Mouse (Mus musculus): ENCODE measurements at regions not wholly inside any gene's neighbourhood (a gene's known extent, or its start where the extent isn't known, plus 50 kb on each side); places are given as distances from the start of the nearest gene placed in this dataset.

DNA sequence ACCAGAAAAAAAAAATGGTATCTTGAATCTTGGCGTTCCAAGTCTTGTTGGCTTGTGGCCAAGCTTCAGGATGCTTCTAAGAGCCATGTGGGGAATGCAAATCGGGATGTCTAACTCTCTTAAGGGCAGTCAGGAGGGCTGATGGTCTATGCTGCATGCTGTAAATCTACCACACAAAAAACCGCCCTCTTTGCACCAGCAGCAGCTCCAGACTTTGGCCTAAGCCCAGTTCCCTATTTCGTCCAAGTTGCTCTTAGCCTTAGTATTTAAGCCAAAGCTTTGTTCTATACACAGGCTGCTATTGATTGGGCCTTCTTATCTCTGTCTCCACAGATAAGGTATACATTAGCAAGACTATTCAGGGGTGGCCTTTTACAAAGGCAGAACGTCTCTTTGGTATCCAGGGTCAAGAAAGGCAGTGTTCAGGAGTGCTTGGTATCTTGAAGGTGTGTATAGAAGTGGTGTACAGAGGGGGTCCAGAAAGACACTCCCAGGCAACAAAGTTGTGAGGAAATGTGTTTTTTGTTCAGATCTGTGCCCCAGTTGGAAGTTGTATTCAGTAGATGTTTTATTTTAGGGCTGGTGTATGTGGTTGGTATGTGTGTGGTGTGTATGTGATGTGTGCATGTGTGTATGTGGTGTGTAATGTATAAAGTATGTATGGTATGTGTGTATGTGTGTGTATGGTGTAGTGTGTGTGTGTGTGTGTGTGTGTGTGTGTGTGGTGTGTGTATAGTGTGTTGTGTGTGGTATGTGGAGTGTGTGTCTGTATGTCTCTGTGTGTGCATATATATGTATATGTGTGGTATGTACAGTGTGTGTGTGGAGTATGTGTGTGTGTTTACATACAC lies 146.9 kb upstream of the Pik3r1 start:
- DNase-seq (ENCODE audit: low spot score), result peak; percentile 71
- no peak for ATAC-seq
- no peak overlapping the region for H3K27ac ChIP-seq

DNA sequence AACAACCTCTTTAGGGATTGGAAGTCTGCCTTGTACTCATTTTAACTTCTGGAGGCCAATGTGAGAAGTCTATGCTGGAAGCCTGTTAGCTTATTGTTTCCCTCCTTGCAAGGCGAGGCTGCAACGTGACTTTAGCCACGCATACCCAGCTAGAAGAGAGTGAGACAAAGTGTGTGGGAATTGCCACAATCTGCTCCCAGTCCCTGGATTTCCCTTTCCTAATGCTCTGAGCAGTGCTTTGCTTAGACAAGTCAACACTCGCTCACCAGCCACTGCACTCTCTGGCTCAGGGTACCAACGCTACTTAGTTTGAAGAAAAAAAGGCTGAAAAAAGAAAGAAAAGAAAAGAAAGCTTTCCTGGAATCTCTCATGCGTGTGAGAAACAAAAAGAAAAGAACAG lies 147.5 kb upstream of the Pik3r1 start:
- Histone ChIP-seq H3K9me3 (ENCODE audit: low read length) (no peaks in the 10 kb centered on the region), H3K4me2 (ENCODE audit: low read depth, low read length) (no peak overlapping the region), H3K4me3 (ENCODE audit: low read length) (no peak overlapping the region), H3K4me1 (ENCODE audit: insufficient read depth, low read length) (no peaks in the 10 kb centered on the region), H3K9ac (replicated peaks; ENCODE audit: low read length) (no peak overlapping the region), H3K27me3 (ENCODE audit: insufficient read depth, low read length) (no peaks in the 10 kb centered on the region), H3K27ac (no peak overlapping the region), H3K36me3 (ENCODE audit: insufficient read depth, low read length) (no peaks in the 10 kb centered on the region)
- no peak for TF ChIP-seq CTCF (IDR thresholded peaks at IDR 0.05; ENCODE audit: low read depth)
- WGBS, result 49% methylated on average over 6 of the region's 6 CpGs
- DNase-seq (ENCODE audit: low spot score) (no peak), ATAC-seq (no peak)

More for the DNA sequence above, 146.9 kb upstream of the Pik3r1 start:
- Histone ChIP-seq H3K9ac (replicated peaks; ENCODE audit: low read length) (no peak overlapping the region), H3K4me1 (ENCODE audit: insufficient read depth, low read length) (no peaks in the 10 kb centered on the region), H3K4me3 (ENCODE audit: low read length) (no peak overlapping the region), H3K9me3 (ENCODE audit: low read length) (no peaks in the 10 kb centered on the region), H3K4me2 (ENCODE audit: low read depth, low read length) (no peak overlapping the region), H3K36me3 (ENCODE audit: insufficient read depth, low read length) (no peaks in the 10 kb centered on the region), H3K27me3 (ENCODE audit: insufficient read depth, low read length) (no peaks in the 10 kb centered on the region)
- TF ChIP-seq CTCF (IDR thresholded peaks at IDR 0.05; ENCODE audit: low read depth), result no peak
- 27% methylated on average over 5 of the region's 5 CpGs for WGBS

DNA sequence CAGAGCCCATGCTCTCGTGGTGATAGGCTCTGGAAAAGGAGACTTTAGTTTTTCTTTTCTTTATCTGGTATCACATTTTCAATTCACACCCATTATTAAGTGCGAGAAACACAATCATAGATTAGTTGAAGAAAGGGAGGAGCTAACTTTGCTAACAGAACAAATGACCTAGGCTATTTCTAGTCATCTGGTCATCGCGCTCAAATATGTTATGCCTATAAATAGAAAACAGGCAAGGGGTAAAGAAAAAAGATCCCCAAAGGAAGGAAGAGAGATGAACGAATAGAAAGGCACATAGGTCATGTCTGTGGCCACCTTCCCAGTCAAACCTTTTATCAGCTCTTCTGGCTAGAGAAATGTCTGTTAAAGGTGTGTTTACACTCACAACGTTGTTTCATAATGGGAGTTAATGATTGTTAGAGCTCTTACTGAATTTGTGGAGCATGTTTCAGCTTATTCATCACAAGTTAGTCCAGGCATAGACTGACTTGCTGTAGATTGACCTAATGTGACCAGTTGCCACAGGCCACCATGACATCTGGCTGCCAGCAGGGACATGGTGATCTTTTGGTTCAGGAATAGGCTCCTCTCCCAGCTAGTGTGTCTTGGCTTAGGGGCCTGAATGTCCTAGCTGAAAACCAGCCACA lies 148.1 kb upstream of the Pik3r1 start:
- no peak for TF ChIP-seq CTCF (IDR thresholded peaks at IDR 0.05; ENCODE audit: low read depth)
- ATAC-seq (no peak), DNase-seq (ENCODE audit: low spot score) (no peak)
- H3K4me3 ChIP-seq (ENCODE audit: low read length), result no peak overlapping the region
- no peak overlapping the region for H3K4me2 ChIP-seq (ENCODE audit: low read depth, low read length)
- 74% methylated on average over 6 of the region's 6 CpGs for WGBS
- H3K9ac ChIP-seq (replicated peaks; ENCODE audit: low read length), result no peak overlapping the region
- H3K27ac ChIP-seq, result no peak overlapping the region
- H3K4me1 ChIP-seq (ENCODE audit: insufficient read depth, low read length), result no peaks in the 10 kb centered on the region
- H3K9me3 ChIP-seq (ENCODE audit: low read length), result no peaks in the 10 kb centered on the region
- no peaks in the 10 kb centered on the region for H3K36me3 ChIP-seq (ENCODE audit: insufficient read depth, low read length)
- no peaks in the 10 kb centered on the region for H3K27me3 ChIP-seq (ENCODE audit: insufficient read depth, low read length)

DNA sequence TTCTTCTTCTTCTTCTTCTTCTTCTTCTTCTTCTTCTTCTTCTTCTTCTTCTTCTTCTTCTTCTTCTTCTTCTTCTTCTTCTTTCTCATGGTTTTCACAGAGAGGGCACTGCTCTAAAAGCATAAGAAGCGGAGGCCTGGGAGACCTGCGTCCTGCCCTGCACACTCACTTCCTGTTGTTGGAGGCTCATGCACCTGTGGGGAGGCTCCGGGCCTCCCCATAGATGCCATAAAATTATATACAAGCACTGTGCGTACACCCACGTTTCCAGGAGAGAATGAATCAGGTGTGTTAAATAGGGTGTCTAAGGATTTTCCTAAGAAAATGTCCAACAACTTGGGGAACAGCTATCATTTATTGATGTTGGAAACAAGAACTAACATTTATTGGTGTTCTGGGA lies 148.9 kb upstream of the Pik3r1 start:
- Histone ChIP-seq H3K4me1 (ENCODE audit: insufficient read depth, low read length) (no peaks in the 10 kb centered on the region), H3K27me3 (ENCODE audit: insufficient read depth, low read length) (no peaks in the 10 kb centered on the region), H3K27ac (no peak overlapping the region), H3K4me2 (ENCODE audit: low read depth, low read length) (no peak overlapping the region), H3K36me3 (ENCODE audit: insufficient read depth, low read length) (no peaks in the 10 kb centered on the region), H3K9me3 (ENCODE audit: low read length) (no peaks in the 10 kb centered on the region), H3K9ac (replicated peaks; ENCODE audit: low read length) (no peak overlapping the region), H3K4me3 (ENCODE audit: low read length) (no peak overlapping the region)
- 97% methylated on average over 5 of the region's 5 CpGs for WGBS
- no peak for DNase-seq (ENCODE audit: low spot score)
- no peak for TF ChIP-seq CTCF (IDR thresholded peaks at IDR 0.05; ENCODE audit: low read depth)
- ATAC-seq, result no peak

DNA sequence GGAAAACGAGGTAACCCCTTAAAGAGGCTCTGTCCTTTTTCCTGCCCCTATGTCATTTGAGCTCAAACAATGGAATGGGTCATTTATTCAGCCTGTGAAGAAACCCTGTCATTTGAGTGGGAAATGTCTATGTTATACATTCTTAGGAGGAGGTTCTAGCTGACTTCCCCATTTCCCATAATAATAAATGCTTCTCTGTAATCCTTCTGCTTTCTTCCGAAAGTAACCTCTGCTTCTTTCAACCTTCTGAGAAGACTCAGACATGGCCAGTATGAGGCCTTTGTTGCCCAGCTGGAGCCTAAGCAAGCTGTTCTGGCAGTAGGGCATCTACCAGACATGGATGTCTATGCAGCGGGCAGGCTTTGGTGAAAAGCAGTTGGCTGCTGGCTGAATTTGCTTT lies 150.2 kb upstream of the Pik3r1 start:
- Histone ChIP-seq H3K4me3 (ENCODE audit: low read length) (no peak overlapping the region), H3K36me3 (ENCODE audit: insufficient read depth, low read length) (no peaks in the 10 kb centered on the region), H3K9me3 (ENCODE audit: low read length) (no peaks in the 10 kb centered on the region), H3K4me2 (ENCODE audit: low read depth, low read length) (no peak overlapping the region), H3K27me3 (ENCODE audit: insufficient read depth, low read length) (no peaks in the 10 kb centered on the region), H3K9ac (replicated peaks; ENCODE audit: low read length) (no peak overlapping the region), H3K4me1 (ENCODE audit: insufficient read depth, low read length) (no peaks in the 10 kb centered on the region), H3K27ac (no peak overlapping the region)
- no peak for TF ChIP-seq CTCF (IDR thresholded peaks at IDR 0.05; ENCODE audit: low read depth)
- WGBS, result 77% methylated on average over 3 of the region's 3 CpGs
- no peak for ATAC-seq
- no peak for DNase-seq (ENCODE audit: low spot score)

DNA sequence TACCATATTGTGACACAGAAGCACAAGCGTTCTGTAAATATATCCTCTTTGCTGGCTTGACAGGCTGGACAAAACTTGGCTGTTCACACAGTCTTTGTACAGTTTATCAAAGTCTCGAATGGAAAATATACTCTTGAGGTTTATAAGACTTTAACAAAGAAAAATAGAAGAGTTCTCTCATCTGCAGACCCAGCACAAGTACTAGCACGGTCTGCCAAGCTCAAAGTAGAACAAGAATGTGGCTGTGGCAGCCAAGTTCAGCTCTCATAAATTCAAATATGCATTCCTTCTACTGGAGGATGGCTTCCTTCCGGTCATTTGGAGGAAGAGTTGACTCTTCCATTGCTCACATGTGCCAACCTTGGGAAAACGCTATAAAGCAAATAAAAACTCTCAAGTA lies 151.2 kb upstream of the Pik3r1 start:
- Histone ChIP-seq H3K4me1 (ENCODE audit: insufficient read depth, low read length) (no peaks in the 10 kb centered on the region), H3K4me2 (ENCODE audit: low read depth, low read length) (no peak overlapping the region), H3K9me3 (ENCODE audit: low read length) (no peaks in the 10 kb centered on the region), H3K36me3 (ENCODE audit: insufficient read depth, low read length) (no peaks in the 10 kb centered on the region), H3K9ac (replicated peaks; ENCODE audit: low read length) (no peak overlapping the region), H3K27me3 (ENCODE audit: insufficient read depth, low read length) (no peaks in the 10 kb centered on the region), H3K4me3 (ENCODE audit: low read length) (no peak overlapping the region), H3K27ac (no peak overlapping the region)
- TF ChIP-seq CTCF (IDR thresholded peaks at IDR 0.05; ENCODE audit: low read depth), result no peak
- ATAC-seq (no peak), DNase-seq (ENCODE audit: low spot score) (no peak)
- 78% methylated on average over 5 of the region's 5 CpGs for WGBS

DNA sequence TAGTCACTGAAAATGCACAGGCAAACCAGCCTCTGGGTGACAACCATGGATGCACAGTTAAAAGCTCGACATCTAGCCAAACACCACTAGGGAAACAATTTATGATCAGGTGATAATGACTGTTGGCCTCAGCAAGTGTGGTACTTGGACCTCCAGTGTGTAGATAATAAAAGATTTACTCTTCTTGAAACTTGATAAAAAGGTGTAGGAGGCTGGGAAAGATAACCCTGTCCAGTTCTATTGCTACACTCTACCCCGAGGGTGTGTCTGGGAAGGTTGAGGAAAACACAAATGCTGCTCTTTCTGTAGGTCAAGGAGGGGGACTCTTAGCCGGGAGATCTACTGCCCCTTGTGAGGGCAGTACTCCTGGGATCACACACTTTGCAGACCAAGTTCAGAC lies 152.4 kb upstream of the Pik3r1 start:
- WGBS, result 92% methylated on average over 3 of the region's 3 CpGs
- ATAC-seq (no peak), DNase-seq (ENCODE audit: low spot score) (no peak)
- Histone ChIP-seq H3K4me3 (ENCODE audit: low read length) (no peak overlapping the region), H3K9ac (replicated peaks; ENCODE audit: low read length) (no peak overlapping the region), H3K36me3 (ENCODE audit: insufficient read depth, low read length) (no peaks in the 10 kb centered on the region), H3K4me1 (ENCODE audit: insufficient read depth, low read length) (no peaks in the 10 kb centered on the region), H3K27me3 (ENCODE audit: insufficient read depth, low read length) (no peaks in the 10 kb centered on the region), H3K4me2 (ENCODE audit: low read depth, low read length) (no peak overlapping the region), H3K9me3 (ENCODE audit: low read length) (no peaks in the 10 kb centered on the region), H3K27ac (no peak overlapping the region)
- no peak for TF ChIP-seq CTCF (IDR thresholded peaks at IDR 0.05; ENCODE audit: low read depth)
